Mouse (Mus musculus) heart, embryonic 13.5 days (tissue): Measurements from ENCODE around the gene Csad. TPM values are rescaled to one million over a fixed set of nuclear protein-coding genes. Genes with fewer than 3 reads are reported as not detected.

Source experiments
- ATAC-seq: fragments of 200-750 bp; cut with Nextera tagmentation; 2 replicates; pipeline ENCODE4 v1.8.0; 2017; ENCODE audit warnings: moderate TSS enrichment; ENCODE audit not compliant: insufficient number of reproducible peaks, low FRiP score, low TSS enrichment; ENCODE audit errors: extremely low read depth
- H3K27ac ChIP-seq: fragments of 300-500 bp; sonication (generic); replicated peaks from 2 replicates; pipeline ENCODE4 v1.5.1; 2015; ENCODE audit warnings: moderate library complexity, mild to moderate bottlenecking, inconsistent platforms
- H3K27me3 ChIP-seq: fragments of 300-500 bp; sonication (generic); replicated peaks from 2 replicates; pipeline ENCODE4 v1.6.1; 2015; ENCODE audit warnings: mild to moderate bottlenecking, inconsistent platforms
- H3K36me3 ChIP-seq: fragments of 300-500 bp; sonication (generic); 2 replicates; pipeline ENCODE4 v1.6.1; 2015; ENCODE audit warnings: mild to moderate bottlenecking, inconsistent platforms
- H3K4me1 ChIP-seq: fragments of 300-500 bp; sonication (generic); 2 replicates; pipeline ENCODE4 v1.6.1; 2015; ENCODE audit warnings: inconsistent platforms
- H3K4me2 ChIP-seq: fragments of 300-500 bp; sonication (generic); 2 replicates; pipeline ENCODE4 v1.6.1; 2015; ENCODE audit warnings: inconsistent platforms, mild to moderate bottlenecking, moderate library complexity
- H3K4me3 ChIP-seq: fragments of 300-500 bp; sonication (generic); 2 replicates; pipeline ENCODE4 v1.5.1; 2015; ENCODE audit warnings: moderate library complexity, mild to moderate bottlenecking, inconsistent platforms
- H3K9ac ChIP-seq: fragments of 300-500 bp; sonication (generic); 2 replicates; pipeline ENCODE4 v1.6.1; 2015; ENCODE audit warnings: inconsistent platforms, mild to moderate bottlenecking, moderate library complexity
- H3K9me3 ChIP-seq: fragments of 300-500 bp; sonication (generic); 2 replicates; pipeline ENCODE4 v1.6.1; 2016; ENCODE audit warnings: inconsistent platforms
- WGBS: fragments of 180-500 bp; shearing (Covaris S2); methylation state at CpG from one replicate; pipeline ENCODE4 v1.1.7; 2015; ENCODE audit warnings: mixed read lengths; 5-methylcytosine and 5-hydroxymethylcytosine counted together
- polyA plus RNA-seq: library from polyadenylated mRNA; unstranded; fragments of >200 nt; fragmentation: Nextera tagmentation; extraction: Ambion mirVana; gene quantifications from 2 replicates; pipeline ENCODE4 v1.2.1, GENCODE M21; 2015

Csad gene
- polyA plus RNA-seq, 1 experiment from 2014 or later = 33.4 TPM

DNA sequence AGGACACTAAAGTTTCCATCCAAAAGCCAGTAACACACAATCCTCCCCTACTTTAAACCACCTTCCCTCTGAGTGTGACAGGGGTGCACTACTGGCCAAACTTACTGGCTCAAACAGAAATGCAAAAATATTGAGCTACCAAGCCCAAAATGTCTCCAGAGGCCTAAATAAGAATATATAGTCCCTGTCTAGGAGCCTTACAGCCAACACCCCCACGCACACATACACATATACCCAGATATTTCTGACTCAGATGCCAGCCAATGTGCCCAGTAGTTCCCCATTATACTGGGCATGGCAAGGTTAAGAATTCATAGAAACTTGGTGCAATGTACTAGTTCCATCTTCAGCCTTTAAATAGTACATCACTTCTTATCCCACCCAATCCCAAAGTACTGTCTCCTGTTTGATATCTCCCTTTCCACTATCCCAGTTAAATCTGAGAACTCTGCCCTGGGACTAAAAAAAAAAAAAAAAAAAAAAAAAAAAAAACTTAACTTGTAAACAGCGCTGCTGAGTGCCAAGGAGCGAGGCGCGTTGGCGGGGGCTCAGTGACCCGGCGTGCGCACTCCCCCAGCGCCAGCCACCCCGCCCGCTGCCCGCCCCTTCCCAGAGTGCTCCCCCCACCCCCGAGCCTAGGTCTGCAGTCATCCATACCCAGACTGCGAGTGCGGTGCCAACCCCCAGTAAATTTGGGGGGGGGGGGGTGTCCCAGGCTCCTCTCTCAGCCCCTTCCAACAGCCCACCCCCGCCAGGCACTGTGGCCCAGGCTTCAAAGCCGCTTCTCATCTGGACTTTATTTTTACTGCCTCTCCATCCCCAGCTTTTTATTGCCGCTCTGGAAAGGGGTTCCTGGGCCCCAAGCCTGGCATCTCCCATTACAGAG is 40.0 kb upstream of the Csad start:
- Histone ChIP-seq H3K9me3 (no peaks in the 10 kb centered on the region), H3K36me3 (no peaks in the 10 kb centered on the region), H3K4me1 (peaks cover 57% of the 10 kb centered on the region), H3K4me3 (peak overlapping the region; percentile 68), H3K4me2 (peak overlapping the region; percentile 96), H3K27ac (peak overlapping the region; percentile 97; the same call in 1 of the 2 replicates), H3K27me3 (peaks cover 81% of the 10 kb centered on the region), H3K9ac (peak overlapping the region; percentile 84)
- ATAC-seq = no peak
- WGBS = 16% methylated on average over 19 of the region's 19 CpGs

DNA sequence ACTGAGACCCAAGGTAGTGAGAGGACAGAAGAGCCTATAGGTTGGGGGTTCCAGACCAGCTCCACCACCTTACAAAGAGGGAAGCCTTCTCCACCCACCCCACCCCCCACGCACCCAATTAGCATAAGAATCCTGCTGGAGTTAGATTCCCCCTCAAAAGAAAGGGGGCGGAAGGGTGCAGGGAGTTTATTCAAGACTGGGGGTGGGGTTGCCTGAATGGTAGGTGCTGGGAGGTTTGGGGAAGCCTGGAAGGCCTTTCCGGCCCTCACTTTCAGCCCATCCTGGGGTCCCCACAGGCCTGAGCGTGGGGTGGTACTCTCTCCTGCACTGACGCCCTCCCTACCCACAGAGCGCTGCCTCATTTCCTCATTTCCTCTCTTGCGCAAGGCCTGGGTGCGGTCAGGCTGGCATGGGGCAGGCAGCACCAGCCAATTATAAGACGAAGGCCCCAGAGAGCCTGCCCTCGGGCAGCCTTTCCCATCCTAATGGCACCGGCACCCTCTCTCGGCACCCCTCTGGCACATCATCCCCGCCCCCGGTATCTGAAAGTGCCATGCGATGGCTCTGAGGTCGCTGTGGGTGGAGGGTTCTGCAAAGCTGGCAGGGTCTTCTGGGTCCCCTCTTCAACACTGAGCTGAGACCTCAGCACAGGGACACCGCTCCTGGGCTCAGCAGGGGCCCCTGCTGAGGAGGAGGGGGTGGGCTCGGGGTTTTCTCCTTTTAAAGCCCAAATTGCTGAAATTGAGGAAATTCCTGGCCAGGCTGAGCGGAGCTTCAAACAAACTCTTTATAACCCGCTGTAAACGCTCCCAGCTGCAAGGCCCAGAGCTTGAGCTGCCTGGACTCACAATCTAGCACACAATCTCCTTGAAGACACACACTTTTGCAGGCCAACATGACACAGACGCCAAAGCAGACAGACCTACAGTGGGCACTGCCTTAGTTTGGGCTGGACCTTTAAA is 39.0 kb upstream of the Csad start:
- WGBS = 26% methylated on average over 22 of the region's 22 CpGs
- peak overlapping the region; percentile 68 for H3K4me3 ChIP-seq
- H3K36me3 ChIP-seq = 0 out of 2 replicates have a peak, but pooled peaks cover 2% of the 10 kb centered on the region
- H3K27ac ChIP-seq = peak overlapping the region; percentile 48; the same call in 1 of the 2 replicates
- peak overlapping the region; percentile 62 for H3K9ac ChIP-seq
- H3K27me3 ChIP-seq = peaks cover 71% of the 10 kb centered on the region
- no peaks in the 10 kb centered on the region for H3K9me3 ChIP-seq
- ATAC-seq = no peak
- H3K4me1 ChIP-seq = peaks cover 48% of the 10 kb centered on the region
- H3K4me2 ChIP-seq = peak overlapping the region; percentile 96

DNA sequence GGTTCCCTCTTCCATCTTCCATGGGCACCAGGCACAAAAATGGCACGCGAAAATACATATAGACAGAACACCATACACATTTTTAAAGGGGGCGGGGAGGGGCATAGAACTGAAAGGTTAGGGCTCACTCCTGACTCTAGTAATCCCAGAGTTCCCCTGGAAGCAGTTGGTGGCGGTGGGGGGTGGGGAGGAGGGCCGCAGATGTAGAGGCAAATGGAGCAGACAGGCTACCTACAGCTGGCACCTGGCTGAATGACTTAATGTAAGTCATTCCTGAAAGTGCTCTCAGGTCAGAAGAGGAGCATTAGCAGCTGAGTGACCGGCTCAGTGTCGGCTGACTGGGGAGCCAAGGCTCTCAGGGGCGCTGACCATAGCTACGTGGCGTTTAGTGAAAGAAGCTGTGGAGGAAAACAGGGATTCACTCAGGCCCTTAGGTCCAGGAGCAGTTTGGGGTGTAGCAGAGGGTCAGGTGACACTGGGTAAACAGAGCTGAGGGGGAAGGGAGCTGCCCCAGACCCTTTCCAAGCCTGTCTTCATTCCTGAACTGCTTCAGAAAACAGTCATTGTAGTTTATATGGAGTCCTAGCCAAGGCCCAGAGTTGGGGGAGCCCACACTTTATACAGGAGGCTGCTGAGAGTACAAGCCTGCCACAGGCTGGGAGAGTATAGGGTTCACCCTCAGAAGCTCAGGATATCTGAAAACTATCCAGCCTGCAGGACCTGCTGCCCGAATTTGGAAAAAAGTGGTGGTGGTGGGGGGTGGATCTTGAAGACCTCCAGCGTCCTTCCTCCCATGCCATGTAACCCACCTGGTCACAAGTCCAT is 38.1 kb upstream of the Csad start:
- H3K9me3 ChIP-seq = no peaks in the 10 kb centered on the region
- H3K9ac ChIP-seq = no peak overlapping the region
- H3K27ac ChIP-seq = no peak overlapping the region
- H3K36me3 ChIP-seq = peaks cover 7% of the 10 kb centered on the region; the same call in 1 of the 2 replicates
- WGBS = 40% methylated on average over 12 of the region's 12 CpGs
- peaks cover 64% of the 10 kb centered on the region for H3K27me3 ChIP-seq
- peaks cover 40% of the 10 kb centered on the region for H3K4me1 ChIP-seq
- no peak for ATAC-seq
- peak overlapping the region; percentile 96; the same call in 1 of the 2 replicates for H3K4me2 ChIP-seq
- H3K4me3 ChIP-seq = no peak overlapping the region

DNA sequence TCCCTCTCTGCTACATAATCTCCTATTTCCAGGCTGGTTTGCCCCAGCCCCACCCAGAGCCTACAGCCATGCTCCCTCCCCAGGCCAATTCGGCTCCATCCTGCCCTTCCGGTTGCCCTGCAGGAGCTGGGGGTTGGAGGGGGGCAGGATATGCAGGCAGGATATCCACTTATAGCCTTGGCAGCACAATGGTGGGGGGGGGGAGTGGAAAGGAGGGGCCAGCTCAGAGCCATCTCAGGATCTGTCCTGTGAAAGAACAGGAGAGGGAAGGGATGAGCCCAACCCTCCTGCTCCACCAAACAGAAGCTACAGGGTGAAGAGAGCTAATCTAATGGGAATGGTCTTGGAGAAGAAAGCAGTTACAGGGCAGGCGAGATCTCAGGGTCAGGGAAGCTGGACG is 36.1 kb upstream of the Csad start:
- no peak; the same call in 1 of the 2 replicates for ATAC-seq
- 63% methylated on average over 4 of the region's 4 CpGs for WGBS
- H3K9ac ChIP-seq = peak overlapping the region; percentile 10; the same call in 1 of the 2 replicates
- no peaks in the 10 kb centered on the region for H3K9me3 ChIP-seq
- peaks cover 37% of the 10 kb centered on the region for H3K4me1 ChIP-seq
- no peak overlapping the region for H3K4me2 ChIP-seq
- no peak overlapping the region for H3K4me3 ChIP-seq
- H3K27ac ChIP-seq = 0 out of 2 replicates have a peak overlapping the region, but pooled peaks have one; percentile 39
- peaks cover 21% of the 10 kb centered on the region for H3K36me3 ChIP-seq
- peaks cover 57% of the 10 kb centered on the region for H3K27me3 ChIP-seq

DNA sequence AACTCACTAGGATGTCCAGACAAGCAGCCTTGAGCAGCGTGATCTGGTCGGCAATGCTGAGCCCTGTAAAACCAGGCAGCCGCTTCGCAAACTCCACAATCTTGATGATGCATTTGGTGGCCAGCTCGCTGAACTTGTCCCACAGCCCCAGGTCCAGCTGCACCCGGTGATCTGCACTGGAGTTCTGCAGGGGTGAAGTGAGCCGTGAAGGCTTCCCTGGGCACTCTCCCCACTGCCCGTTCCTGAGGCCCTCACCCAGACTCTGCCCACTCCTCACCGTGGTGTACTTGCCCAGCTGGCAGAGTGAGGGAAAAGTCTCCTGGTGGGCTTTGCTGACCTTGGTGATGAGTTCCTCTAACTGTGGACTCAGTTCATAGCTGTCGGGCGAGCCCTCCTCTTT is 35.3 kb upstream of the Csad start:
- H3K9me3 ChIP-seq = no peaks in the 10 kb centered on the region
- H3K36me3 ChIP-seq = peaks cover 21% of the 10 kb centered on the region
- H3K4me1 ChIP-seq = peaks cover 35% of the 10 kb centered on the region
- H3K27ac ChIP-seq = no peak overlapping the region
- no peak overlapping the region for H3K4me2 ChIP-seq
- ATAC-seq = no peak
- 63% methylated on average over 11 of the region's 11 CpGs for WGBS
- H3K4me3 ChIP-seq = no peak overlapping the region
- no peak overlapping the region for H3K9ac ChIP-seq
- H3K27me3 ChIP-seq = peaks cover 50% of the 10 kb centered on the region

DNA sequence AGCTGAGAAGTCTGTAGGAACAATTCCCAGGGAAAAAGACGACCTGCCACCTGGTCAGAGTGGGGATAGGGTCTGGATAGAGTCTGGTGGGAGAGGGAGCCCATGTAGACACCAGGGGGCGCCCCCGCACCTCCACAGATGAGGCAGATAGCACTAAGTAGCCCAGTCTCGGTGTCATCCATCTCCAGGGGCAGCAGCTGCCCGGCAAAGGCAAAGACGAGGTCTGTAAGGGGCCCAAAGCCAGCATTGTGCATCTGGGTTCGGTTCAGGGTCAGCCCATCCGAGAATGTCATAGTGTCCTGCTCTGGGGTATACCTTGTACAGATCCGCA is 34.7 kb upstream of the Csad start:
- 13% methylated on average over 9 of the region's 9 CpGs for WGBS
- peaks cover 29% of the 10 kb centered on the region for H3K4me1 ChIP-seq
- no peak overlapping the region for H3K4me2 ChIP-seq
- H3K36me3 ChIP-seq = peaks cover 21% of the 10 kb centered on the region
- no peaks in the 10 kb centered on the region for H3K9me3 ChIP-seq
- H3K9ac ChIP-seq = no peak overlapping the region
- no peak for ATAC-seq
- H3K4me3 ChIP-seq = no peak overlapping the region
- H3K27me3 ChIP-seq = peaks cover 43% of the 10 kb centered on the region
- H3K27ac ChIP-seq = no peak overlapping the region

DNA sequence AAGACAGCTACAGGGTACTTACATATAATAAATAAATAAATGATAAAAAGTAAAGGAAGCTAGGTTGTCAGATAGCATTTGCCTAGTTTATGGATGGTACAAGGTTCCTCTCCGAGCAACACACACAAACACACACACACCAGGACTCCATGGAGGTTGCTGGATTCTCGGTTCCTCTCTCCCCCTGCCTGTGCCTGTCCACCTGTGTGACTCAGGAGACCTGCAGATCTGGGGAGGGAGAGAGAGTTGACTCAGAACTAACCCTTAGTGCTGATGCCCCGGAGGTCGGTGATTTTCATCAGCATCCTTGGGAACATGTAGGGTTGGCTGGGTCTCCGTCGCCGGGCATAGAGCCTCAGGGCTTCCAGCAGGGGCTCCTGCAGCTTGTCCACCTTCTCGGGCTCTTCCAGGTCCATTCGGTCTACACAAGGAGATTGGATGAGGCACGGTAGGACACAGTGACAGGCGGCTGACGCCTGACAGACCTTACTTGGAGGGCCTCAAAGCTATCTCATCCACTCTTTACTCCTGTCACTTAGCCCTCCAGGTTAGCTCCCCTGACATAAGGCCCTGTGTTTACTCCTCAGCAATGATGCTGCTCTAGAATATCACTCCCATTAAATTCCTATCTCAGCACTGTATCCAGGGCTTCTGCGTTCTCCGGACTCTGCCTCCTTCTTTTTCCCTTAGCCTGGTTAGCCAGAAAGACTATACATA is 34.2 kb upstream of the Csad start:
- H3K4me3 ChIP-seq = no peak overlapping the region
- no peak overlapping the region for H3K9ac ChIP-seq
- H3K4me2 ChIP-seq = no peak overlapping the region
- peaks cover 24% of the 10 kb centered on the region for H3K4me1 ChIP-seq
- H3K27ac ChIP-seq = no peak overlapping the region
- WGBS = 75% methylated on average over 14 of the region's 14 CpGs
- H3K9me3 ChIP-seq = no peaks in the 10 kb centered on the region
- H3K36me3 ChIP-seq = peaks cover 21% of the 10 kb centered on the region
- H3K27me3 ChIP-seq = peaks cover 38% of the 10 kb centered on the region
- ATAC-seq = no peak

DNA sequence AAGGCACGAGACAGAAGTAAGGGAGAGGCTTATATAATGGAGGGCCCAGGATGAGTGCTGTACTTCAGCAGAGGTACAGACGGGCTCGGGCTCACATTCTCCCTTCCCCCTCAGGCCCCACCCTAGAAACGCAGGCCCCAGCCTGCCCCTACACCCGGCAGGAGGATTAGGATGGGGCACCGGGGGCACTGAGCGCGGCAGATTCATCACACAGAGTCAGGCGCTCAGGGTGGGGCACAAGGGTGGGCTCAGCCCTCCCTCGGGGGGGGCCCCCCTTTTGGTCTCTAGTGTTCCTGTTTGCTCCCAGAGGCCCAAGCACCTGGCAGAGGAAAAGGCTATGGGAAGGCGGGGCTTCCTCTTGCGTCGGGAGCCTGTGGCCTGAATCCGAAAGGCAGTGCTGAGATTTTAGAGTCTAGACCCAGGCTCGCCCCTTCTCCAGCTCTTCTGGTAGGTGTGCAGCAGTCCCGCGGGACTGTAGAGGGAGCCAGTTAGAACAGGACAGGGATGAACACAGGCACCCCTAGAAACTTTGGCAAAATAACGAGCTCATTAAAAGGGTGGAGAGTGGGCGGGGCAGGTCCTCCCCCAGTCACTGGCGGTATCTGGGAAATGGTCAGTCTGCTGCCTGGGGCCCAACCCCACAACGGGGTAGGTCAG is 31.0 kb upstream of the Csad start:
- Histone ChIP-seq H3K9ac (peak overlapping the region; percentile 55; the same call in 1 of the 2 replicates), H3K27ac (no peak overlapping the region), H3K27me3 (peaks cover 28% of the 10 kb centered on the region), H3K4me1 (peaks cover 18% of the 10 kb centered on the region), H3K4me3 (peak overlapping the region; percentile 3), H3K9me3 (no peaks in the 10 kb centered on the region), H3K4me2 (peak overlapping the region; percentile 48), H3K36me3 (peaks cover 21% of the 10 kb centered on the region)
- WGBS = 25% methylated on average over 21 of the region's 21 CpGs
- no peak for ATAC-seq

DNA sequence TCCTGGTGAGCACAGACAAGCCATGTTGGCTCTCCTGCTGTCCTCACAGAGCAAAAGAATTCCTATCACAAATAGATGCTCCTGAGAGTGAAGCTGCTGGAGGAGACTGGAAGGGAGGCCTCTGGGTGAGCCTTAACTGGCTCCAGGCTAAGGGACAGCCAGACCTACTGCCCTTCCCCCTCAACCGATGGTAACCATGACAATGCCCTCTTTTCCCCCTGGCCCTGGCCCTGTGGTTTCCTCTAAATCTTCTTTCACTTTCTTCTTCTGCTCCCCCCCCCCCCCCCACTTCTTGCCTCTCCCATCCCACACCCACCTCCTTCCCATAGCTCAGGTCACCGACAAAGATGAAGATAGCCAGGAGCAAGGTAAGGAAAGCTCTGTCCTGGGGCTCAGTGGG is 29.4 kb upstream of the Csad start:
- peaks cover 26% of the 10 kb centered on the region; the same call in 1 of the 2 replicates for H3K27me3 ChIP-seq
- peaks cover 21% of the 10 kb centered on the region for H3K36me3 ChIP-seq
- H3K4me1 ChIP-seq = peaks cover 18% of the 10 kb centered on the region
- no peak overlapping the region for H3K9ac ChIP-seq
- H3K4me2 ChIP-seq = no peak overlapping the region
- no peaks in the 10 kb centered on the region for H3K9me3 ChIP-seq
- no peak overlapping the region for H3K4me3 ChIP-seq
- H3K27ac ChIP-seq = no peak overlapping the region
- WGBS = 26% methylated on average over 2 of the region's 2 CpGs
- no peak for ATAC-seq

DNA sequence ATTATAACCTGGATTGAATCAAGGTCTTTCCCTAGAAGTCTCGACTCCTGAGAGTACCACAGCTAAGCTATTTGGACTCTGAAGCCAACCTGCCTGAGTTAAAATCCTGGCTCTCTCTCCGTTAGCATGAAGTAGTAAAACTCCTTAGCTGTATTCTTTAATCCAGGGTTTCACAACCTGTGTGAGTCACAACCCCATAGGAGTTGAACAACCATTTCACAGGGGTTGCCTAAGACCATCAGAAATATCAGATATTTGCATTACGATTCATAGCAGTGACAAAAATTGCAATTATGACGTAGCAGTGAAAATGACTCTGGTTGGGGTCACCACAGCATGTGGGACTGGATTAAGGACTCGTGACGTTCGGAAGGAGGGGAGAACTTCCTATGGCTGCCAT is 28.2 kb upstream of the Csad start:
- Histone ChIP-seq H3K27ac (no peak overlapping the region), H3K9me3 (no peaks in the 10 kb centered on the region), H3K4me2 (no peak overlapping the region), H3K36me3 (peaks cover 16% of the 10 kb centered on the region), H3K4me3 (no peak overlapping the region), H3K27me3 (peaks cover 27% of the 10 kb centered on the region; the same call in 1 of the 2 replicates), H3K9ac (no peak overlapping the region), H3K4me1 (peaks cover 18% of the 10 kb centered on the region)
- no peak for ATAC-seq
- 79% methylated on average over 7 of the region's 7 CpGs for WGBS
